Mouse (Mus musculus): ENCODE measurements around the gene Ankrd65. TPM values are rescaled to one million over a fixed set of nuclear protein-coding genes. Genes with fewer than 3 reads are reported as not detected.
A peak's percentile ranks its signal among the peaks of the same experiment; 100 is the strongest.
"Not testable (repeated sequence)": the region's sequence is repeated elsewhere in the genome, so short reads cannot be mapped to it uniquely, and the experiment has no call there.

Gene Ankrd65
- polyA plus RNA-seq, 1 experiment from 2014 or later: not detected

- no peaks in the 10 kb centered on the region for H3K9me3 ChIP-seq (replicated peaks)
- H3K4me2 ChIP-seq (replicated peaks): no peak overlapping the region
- H3K4me3 ChIP-seq: no peak overlapping the region
- no peaks in the 10 kb centered on the region for H3K36me3 ChIP-seq
- no peak overlapping the region for H3K9ac ChIP-seq
- H3K4me1 ChIP-seq: peaks cover 22% of the 10 kb centered on the region
- no peak overlapping the region for H3K27ac ChIP-seq
- no peak for ATAC-seq (ENCODE audit: low FRiP score)
- 77% methylated on average over 2 of the region's 2 CpGs for WGBS
- peaks cover 30% of the 10 kb centered on the region for H3K27me3 ChIP-seq
Observed at GRCm38 (mm10) chr4:155777816-155778215, 12.4 kb upstream of the Ankrd65 start.

GRCm38 (mm10) chr4:155779498-155779897 lies 10.7 kb upstream of the Ankrd65 start:
- H3K4me1 ChIP-seq: peaks cover 21% of the 10 kb centered on the region
- 77% methylated on average over 4 of the region's 4 CpGs for WGBS
- no peak overlapping the region for H3K9ac ChIP-seq

DNA sequence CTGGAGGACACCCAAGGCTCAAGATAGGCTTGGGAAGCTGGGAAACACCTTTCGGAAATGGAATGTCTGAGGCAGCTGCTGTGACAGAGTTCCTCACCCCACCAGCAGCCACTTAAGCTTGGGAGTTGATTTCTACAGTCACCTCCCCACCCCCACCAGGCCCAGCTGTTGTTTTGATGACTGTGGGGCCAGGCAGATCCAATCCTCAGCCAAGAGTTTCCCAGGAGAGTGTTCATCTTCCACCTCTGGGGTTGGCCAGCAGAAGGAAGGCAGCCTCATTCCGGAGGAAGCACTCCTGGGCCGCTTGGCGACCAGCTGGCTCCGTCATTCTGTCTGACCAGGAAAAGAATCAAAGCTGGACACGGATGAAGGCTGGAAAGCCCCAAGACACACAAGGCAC lies 9.3 kb upstream of the Ankrd65 start:
- WGBS: 27% methylated on average over 6 of the region's 6 CpGs
- no peak overlapping the region; the same call in 1 of the 2 replicates for H3K27ac ChIP-seq
- H3K4me2 ChIP-seq (replicated peaks): no peak overlapping the region
- no peak for ATAC-seq (ENCODE audit: low FRiP score)
- H3K9me3 ChIP-seq (replicated peaks): no peaks in the 10 kb centered on the region
- no peak overlapping the region for H3K9ac ChIP-seq
- H3K36me3 ChIP-seq: no peaks in the 10 kb centered on the region
- no peak overlapping the region for H3K4me3 ChIP-seq
- H3K27me3 ChIP-seq: peaks cover 1% of the 10 kb centered on the region
- H3K4me1 ChIP-seq: peaks cover 16% of the 10 kb centered on the region

More at GRCm38 (mm10) chr4:155779498-155779897, 10.7 kb upstream of the Ankrd65 start:
- H3K4me3 ChIP-seq: no peak overlapping the region
- ATAC-seq (ENCODE audit: low FRiP score): no peak
- no peak overlapping the region for H3K27ac ChIP-seq
- no peak overlapping the region for H3K4me2 ChIP-seq (replicated peaks)
- H3K9me3 ChIP-seq (replicated peaks): no peaks in the 10 kb centered on the region
- H3K36me3 ChIP-seq: no peaks in the 10 kb centered on the region
- H3K27me3 ChIP-seq: peaks cover 15% of the 10 kb centered on the region

DNA sequence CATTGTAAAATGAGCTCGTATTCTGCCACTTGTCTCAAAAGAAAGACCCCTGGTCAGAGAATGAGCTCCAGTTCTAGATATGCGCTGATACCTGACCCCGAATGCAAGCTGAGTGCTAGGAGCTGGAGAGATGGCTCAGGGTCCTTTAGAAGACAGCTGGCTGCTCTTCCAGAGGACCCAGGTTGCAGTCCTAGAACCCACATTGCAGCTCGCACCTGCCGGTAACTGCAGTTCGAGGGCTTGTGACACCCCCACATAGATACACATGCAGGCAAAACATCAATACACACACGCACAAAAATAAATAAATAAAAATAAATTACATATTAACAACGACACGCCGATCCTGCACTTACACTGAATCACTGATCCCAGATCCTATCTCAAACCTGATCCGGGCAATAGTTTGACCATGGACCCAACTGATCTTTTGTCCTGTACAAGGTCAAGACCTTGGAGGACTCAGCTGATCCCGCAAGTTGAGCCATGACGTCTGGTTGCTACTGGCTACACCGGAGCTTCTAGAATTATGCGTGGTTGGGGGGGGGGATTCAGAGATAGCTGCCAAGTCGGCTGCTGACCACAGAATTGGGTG lies 6.7 kb upstream of the Ankrd65 start:
- H3K27ac ChIP-seq: peak overlapping the region; percentile 79
- 45% methylated on average over 16 of the region's 16 CpGs for whole genome bisulfite sequencing
- peak overlapping the region; percentile 82 for H3K9ac ChIP-seq
- H3K4me3 ChIP-seq: peak overlapping the region; percentile 62
- no peaks in the 10 kb centered on the region for H3K27me3 ChIP-seq
- peak overlapping the region; percentile 77 for H3K4me2 ChIP-seq (replicated peaks)
- no peaks in the 10 kb centered on the region for H3K36me3 ChIP-seq
- H3K4me1 ChIP-seq: peaks cover 12% of the 10 kb centered on the region
- H3K9me3 ChIP-seq (replicated peaks): no peaks in the 10 kb centered on the region
- peak; percentile 50 for ATAC-seq (ENCODE audit: low FRiP score)

GRCm38 (mm10) chr4:155784081-155784701 lies 6.0 kb upstream of the Ankrd65 start:
- H3K36me3 ChIP-seq: no peaks in the 10 kb centered on the region
- peak overlapping the region; percentile 82 for H3K9ac ChIP-seq
- H3K4me2 ChIP-seq (replicated peaks): peak overlapping the region; percentile 77
- H3K4me1 ChIP-seq: peaks cover 12% of the 10 kb centered on the region
- peak overlapping the region; percentile 79 for H3K27ac ChIP-seq
- ATAC-seq (ENCODE audit: low FRiP score): peak; percentile 89
- H3K4me3 ChIP-seq: peak overlapping the region; percentile 62
- WGBS: under 1% methylated on average over 51 of the region's 52 CpGs
- H3K27me3 ChIP-seq: no peaks in the 10 kb centered on the region
- H3K9me3 ChIP-seq (replicated peaks): no peaks in the 10 kb centered on the region

GRCm38 (mm10) chr4:155785246-155785645 lies 5.0 kb upstream of the Ankrd65 start:
- Histone ChIP-seq H3K4me2 (replicated peaks) (peak overlapping the region; percentile 77; the same call in 1 of the 2 replicates), H3K27me3 (no peaks in the 10 kb centered on the region), H3K4me1 (peaks cover 12% of the 10 kb centered on the region), H3K27ac (no peak overlapping the region), H3K9ac (no peak overlapping the region), H3K9me3 (replicated peaks) (no peaks in the 10 kb centered on the region), H3K36me3 (no peaks in the 10 kb centered on the region), H3K4me3 (no peak overlapping the region)
- 80% methylated on average over 10 of the region's 10 CpGs for WGBS
- no peak for ATAC-seq (ENCODE audit: low FRiP score)

GRCm38 (mm10) chr4:155785819-155786218 lies 4.4 kb upstream of the Ankrd65 start, which contains the start of gene Tmem88b:
Gene Tmem88b (minus strand): TSS chr4:155785874.
- peak within 1 kb of the TSS; percentile 77 for H3K4me2 ChIP-seq (replicated peaks)
- no peaks in the 10 kb centered on the region for H3K36me3 ChIP-seq
- H3K4me1 ChIP-seq: peaks cover 12% of the 10 kb centered on the region
- no peak within 1 kb of the TSS for H3K27ac ChIP-seq
- H3K9me3 ChIP-seq (replicated peaks): no peaks in the 10 kb centered on the region
- no peaks in the 10 kb centered on the region for H3K27me3 ChIP-seq
- WGBS: 70% methylated on average over 5 of the region's 5 CpGs
- no peak for ATAC-seq (ENCODE audit: low FRiP score)
- H3K9ac ChIP-seq: no peak within 1 kb of the TSS
- peak within 1 kb of the TSS; percentile 62 for H3K4me3 ChIP-seq

DNA sequence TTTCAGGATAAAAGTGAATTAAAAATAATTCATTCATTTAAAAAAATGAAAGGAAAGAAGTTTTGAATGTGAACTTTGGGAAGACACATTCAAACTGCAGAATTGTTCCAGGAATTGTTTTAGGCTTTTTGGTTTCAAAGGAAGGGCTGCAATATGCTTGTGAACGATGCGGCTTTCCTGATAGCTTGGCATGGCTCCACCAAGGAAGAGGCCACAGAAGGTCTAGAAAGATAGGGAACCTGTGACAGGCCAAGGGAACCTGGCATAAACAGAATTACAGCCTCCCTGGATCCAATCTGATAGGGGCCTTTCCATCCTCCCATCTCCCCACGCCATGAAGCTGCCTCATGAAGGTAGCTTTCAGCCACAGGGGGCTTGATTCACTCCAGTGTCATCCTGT lies 1.9 kb upstream of the Ankrd65 start:
- H3K27ac ChIP-seq: no peak overlapping the region
- no peak overlapping the region for H3K9ac ChIP-seq
- 84% methylated on average over 3 of the region's 3 CpGs for WGBS
- no peaks in the 10 kb centered on the region for H3K36me3 ChIP-seq
- no peaks in the 10 kb centered on the region for H3K9me3 ChIP-seq (replicated peaks)
- H3K27me3 ChIP-seq: peaks cover 5% of the 10 kb centered on the region; the same call in 1 of the 2 replicates
- peaks cover 12% of the 10 kb centered on the region for H3K4me1 ChIP-seq
- no peak overlapping the region for H3K4me2 ChIP-seq (replicated peaks)
- ATAC-seq (ENCODE audit: low FRiP score): no peak
- H3K4me3 ChIP-seq: no peak overlapping the region

DNA sequence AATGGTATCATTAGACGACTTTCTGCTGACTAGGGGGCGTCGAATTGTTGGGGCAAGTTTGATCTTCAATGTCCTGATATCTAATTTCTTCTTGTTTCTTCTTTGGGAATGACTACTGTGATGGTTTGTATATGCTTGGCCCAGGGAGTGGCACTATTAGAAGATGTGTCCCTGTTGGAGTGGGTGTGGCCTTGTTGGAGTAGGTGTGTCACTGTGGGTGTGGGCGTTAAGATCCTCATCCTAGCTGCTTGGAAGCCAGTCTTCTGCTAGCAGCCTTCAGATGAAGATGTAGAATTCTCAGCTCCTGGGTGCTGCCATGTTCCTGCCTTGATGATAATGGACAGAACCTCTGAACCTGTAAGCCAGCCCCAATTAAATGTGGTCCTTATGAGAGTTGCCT lies 1.4 kb upstream of the Ankrd65 start:
- not testable (repeated sequence) for ATAC-seq (ENCODE audit: low FRiP score); H3K4me3 ChIP-seq; H3K27me3 ChIP-seq; H3K4me2 ChIP-seq (replicated peaks); H3K4me1 ChIP-seq; H3K27ac ChIP-seq; H3K36me3 ChIP-seq; H3K9ac ChIP-seq; H3K9me3 ChIP-seq (replicated peaks)
- 74% methylated on average over 4 of the region's 4 CpGs for WGBS

GRCm38 (mm10) chr4:155790650-155791161 lies 467 bp downstream of the Ankrd65 start:
- no peaks in the 10 kb centered on the region for H3K9me3 ChIP-seq (replicated peaks)
- H3K27ac ChIP-seq: no peak overlapping the region
- ATAC-seq (ENCODE audit: low FRiP score): no peak
- H3K9ac ChIP-seq: no peak overlapping the region
- H3K4me1 ChIP-seq: no peaks in the 10 kb centered on the region
- peaks cover 5% of the 10 kb centered on the region; the same call in 1 of the 2 replicates for H3K27me3 ChIP-seq
- H3K36me3 ChIP-seq: no peaks in the 10 kb centered on the region
- H3K4me3 ChIP-seq: no peak overlapping the region
- H3K4me2 ChIP-seq (replicated peaks): no peak overlapping the region
- WGBS: 72% methylated on average over 3 of the region's 3 CpGs

- no peaks in the 10 kb centered on the region for H3K9me3 ChIP-seq (replicated peaks)
- H3K9ac ChIP-seq: no peak overlapping the region
- 74% methylated on average over 24 of the region's 24 CpGs for WGBS
- no peaks in the 10 kb centered on the region for H3K4me1 ChIP-seq
- H3K36me3 ChIP-seq: no peaks in the 10 kb centered on the region
- H3K27me3 ChIP-seq: peaks cover 7% of the 10 kb centered on the region; the same call in 1 of the 2 replicates
- H3K4me3 ChIP-seq: no peak overlapping the region
- ATAC-seq (ENCODE audit: low FRiP score): no peak
- no peak overlapping the region for H3K4me2 ChIP-seq (replicated peaks)
- H3K27ac ChIP-seq: no peak overlapping the region
Observed at GRCm38 (mm10) chr4:155791240-155791933, 1.1 kb downstream of the Ankrd65 start.

GRCm38 (mm10) chr4:155793730-155794129 lies 3.5 kb downstream of the Ankrd65 start:
- H3K9me3 ChIP-seq (replicated peaks): no peaks in the 10 kb centered on the region
- WGBS: 79% methylated on average over 2 of the region's 2 CpGs
- no peak overlapping the region for H3K9ac ChIP-seq
- H3K4me3 ChIP-seq: no peak overlapping the region
- H3K27me3 ChIP-seq: peaks cover 7% of the 10 kb centered on the region; the same call in 1 of the 2 replicates
- H3K27ac ChIP-seq: no peak overlapping the region
- no peak for ATAC-seq (ENCODE audit: low FRiP score)
- no peaks in the 10 kb centered on the region for H3K36me3 ChIP-seq
- H3K4me1 ChIP-seq: no peaks in the 10 kb centered on the region
- H3K4me2 ChIP-seq (replicated peaks): no peak overlapping the region
